Mouse (Mus musculus) left cerebral cortex, postnatal 25 days (tissue): ENCODE measurements around the gene Kctd10. TPM values are rescaled to one million over a fixed set of nuclear protein-coding genes. Genes with fewer than 3 reads are reported as not detected.
A peak's percentile ranks its signal among the peaks of the same experiment; 100 is the strongest.

Source experiments
- DNase-seq, 2 experiments: peaks; one replicate each; pipeline ENCODE4 v3.0.0; 2022; ENCODE audit warnings: low spot score in 2 of 2, mixed read lengths in 1 of 2
- intact Hi-C: fragments of 180-260 bp; cut with DNase I; formaldehyde crosslinking; loops from one replicate; pipeline ENCODE4 v1.15.1; 2025
- total RNA-seq, 2 experiments: library from RNA; stranded (reverse); gene quantifications; 2 replicates each; pipeline ENCODE4 v1.2.3; 2021

The Kctd10 gene
- 10 to 100 TPM; 47.6 to 53.0 TPM for total RNA-seq

DNA sequence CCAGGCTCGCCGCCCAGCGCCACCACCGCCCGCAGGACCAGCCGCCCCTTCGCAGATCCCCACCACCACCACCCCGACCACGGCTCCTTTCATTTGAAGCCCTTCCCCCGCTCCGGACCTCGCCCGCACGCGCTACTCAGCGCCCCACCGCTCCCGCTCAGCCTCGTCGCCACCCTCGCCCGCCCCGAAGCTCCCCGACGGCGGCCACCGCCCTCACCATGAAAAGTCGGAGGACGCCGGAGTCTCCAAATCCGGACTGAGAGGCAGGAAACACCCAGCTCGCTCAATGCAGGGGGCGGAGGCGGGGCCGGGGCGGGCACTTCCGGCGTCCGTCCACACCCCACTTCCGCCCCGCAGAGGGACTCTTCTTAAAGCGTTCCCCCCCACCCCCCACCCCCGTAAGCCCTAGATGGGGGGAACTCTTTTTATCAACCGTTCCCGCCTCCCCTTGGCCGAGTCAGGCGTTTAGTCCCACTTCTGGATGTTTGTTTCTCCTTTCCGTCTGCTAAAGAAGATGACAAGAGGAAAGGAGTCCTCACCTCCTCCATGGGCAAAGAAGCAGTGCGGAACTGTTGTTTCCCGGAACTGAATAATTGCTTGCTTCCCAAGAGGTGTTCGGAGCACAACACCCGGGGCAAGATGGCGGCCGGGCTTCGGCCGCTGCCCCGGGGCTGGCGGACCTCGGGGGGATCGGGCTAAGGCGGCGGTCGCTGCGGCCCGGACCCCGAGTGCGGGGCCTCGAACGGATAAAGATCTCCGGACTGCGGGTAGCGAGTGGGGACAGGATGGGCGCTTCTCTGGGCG is at the start of gene Kctd10, which contains the start of gene Ube3b:
Kctd10 (minus strand) TSS at position 300 of the 804 bp plus-strand sequence.
Ube3b (plus strand) TSS at position 399 of the 804 bp plus-strand sequence.
- DNase-seq: peak; percentile 79 to 81
- intact Hi-C loops: loop anchor here (2.0 to 5.0 kb wide), 4 partner anchors 24 to 608 kb away; partner anchors contain the start of genes Iscu, Mmab, Mvk and Sart3

DNA sequence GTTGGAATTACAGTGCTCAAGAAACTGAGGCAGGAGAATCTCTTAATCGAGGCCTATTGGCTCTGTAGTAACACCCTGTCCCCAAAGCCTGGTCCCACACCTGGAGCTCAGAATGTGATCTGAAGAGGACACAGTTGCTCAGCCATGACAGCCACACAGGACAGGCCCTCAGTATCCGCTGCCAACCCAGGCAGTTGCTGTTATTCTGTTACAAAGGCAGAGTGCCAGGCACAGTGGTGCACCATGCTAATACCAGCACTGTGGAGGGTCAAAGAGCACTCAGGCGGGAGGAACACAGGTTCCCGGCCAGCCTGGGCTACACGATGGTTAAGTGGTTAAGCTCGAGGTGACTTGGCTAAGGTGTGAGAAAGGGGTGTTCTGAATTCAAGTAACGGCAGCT is 49.5 kb upstream of the Kctd10 start:
- intact Hi-C loops: no loop called here

DNA sequence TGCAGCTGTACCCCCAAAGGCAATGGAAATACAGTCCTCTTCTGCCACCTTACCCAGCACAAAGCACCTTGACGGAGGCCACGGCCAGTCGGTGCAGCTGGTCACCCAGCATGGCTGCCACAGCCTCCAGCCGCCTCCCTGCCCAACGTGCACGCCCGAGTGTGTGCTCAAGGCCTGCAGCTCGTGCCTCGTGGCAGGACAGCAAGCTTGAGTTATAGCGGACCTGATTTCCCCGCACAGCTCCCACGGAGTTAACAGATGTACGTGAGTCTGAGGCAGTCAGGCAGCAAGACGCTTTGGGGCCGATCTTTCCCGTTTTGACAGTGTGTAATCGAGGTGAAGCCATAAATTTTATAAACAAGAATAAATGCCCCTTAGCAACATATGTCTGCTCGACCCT is 48.3 kb upstream of the Kctd10 start:
- intact Hi-C loops: no loop called here
- DNase-seq: no peak

More for the DNA sequence above, 49.5 kb upstream of the Kctd10 start:
- no peak for DNase-seq

DNA sequence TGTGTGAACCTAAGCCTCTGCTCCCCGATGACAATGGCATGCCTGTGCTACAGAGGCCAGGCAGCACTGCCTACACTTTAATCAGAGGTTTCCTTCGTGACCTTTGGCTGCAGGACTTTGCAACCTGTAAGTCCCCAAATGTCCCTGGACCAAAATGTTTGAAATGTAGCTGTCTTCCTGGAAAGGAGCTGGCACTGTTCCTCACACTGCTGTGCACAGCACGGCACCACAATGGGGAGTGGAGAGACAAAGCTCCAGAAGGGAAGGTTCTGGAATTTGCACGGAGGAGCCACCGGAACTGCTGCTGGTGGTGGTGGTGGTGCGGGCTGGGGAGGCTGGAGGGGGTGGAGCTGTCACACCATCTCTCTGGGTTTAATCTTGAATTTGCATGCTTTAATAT is 46.4 kb upstream of the Kctd10 start:
- intact Hi-C loops: no loop called here
- DNase-seq: no peak

DNA sequence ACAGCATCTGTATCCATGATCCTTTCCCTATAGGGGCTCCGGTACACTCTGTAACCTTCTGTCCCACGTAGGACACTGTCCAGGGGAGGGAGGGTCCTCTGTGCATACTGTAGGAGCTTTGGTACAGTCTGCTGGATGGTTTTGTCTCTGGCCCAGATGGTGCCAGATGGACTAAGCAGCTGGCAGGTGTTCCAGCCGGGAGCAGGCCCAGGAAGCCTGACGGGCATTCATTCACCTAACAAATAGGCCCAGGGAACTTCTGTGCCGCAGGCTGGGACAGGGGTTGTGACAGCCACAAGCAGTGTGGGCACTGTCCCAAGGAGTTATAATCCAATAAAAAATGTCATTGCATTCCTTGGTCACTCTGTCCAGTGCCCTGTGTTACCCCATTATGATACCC is 43.7 kb upstream of the Kctd10 start:
- intact Hi-C loops: no loop called here
- no peak for DNase-seq

DNA sequence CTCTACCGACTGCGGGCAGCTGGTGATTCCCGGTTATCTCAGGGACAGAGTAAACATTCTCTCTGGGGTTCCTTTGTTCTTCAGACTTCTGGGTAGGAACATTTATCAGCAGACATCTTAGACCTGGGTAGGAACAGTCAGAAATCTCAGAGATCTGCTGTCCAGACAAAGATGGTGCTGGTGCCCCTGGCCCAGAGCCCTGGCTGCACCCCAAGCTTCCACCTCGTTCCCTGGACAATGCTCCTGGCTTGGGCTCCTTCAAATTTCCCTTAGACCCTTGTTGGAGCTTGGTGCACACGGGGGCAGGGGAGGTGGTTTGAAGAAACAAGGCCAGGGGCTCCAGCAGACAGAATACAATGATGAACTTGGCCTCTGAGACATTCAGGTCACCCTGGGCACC is 42.3 kb upstream of the Kctd10 start:
- intact Hi-C loops: no loop called here
- DNase-seq: no peak

DNA sequence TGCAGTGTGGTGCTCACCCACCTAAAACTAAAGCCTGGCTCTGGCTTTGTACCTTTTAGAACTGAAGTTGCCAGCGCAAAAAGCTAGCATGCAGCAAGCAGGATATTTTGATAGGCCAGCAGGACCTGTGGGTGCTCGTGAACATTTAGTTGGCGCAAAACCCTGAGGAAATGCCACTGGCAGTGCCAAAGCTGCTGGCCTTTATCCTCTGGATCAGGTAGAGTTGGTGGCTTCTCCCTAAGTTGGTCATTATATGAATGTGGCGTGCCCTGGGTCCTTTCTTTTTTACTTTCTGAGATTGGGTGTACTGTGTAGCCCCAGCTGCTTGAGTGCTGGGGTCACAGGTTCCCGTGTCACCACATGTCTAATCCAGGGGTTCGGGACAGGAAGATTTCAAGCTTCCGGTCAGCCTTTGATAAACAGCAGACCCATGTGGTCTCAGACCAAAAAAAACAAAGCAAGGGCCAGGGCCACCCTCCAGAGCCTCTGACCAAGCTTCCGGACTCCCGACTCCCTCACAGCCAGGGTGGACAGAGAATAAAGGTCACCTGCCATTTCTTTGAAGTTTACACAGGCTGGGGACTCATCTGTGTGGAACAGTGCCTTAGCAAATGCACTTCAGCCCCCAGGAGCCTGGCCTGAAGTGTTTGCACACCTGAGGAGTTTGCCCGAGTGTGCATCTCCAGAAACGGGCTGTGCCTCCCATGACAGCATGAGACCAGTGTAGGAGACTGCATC is 41.4 kb upstream of the Kctd10 start:
- DNase-seq: no peak
- intact Hi-C loops: no loop called here

DNA sequence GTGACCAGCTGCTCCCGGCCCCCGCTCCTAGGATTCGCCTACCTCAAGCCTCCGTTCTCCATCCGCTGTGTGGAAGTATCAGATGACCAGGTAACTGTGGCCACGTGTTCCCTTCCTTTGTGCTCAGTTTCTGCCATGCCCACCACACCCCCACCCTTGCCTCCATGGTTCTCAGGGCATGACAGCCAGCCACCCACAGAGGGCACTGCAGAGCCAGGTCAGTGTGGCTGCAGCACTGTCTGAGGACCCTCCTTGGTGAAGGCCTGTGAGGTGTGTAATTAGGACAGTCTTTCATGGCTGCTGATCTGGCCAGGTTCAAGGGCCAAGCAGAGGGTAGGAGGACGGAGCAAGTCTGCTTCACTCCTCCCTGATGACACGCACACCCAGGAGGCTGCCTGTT is 38.2 kb upstream of the Kctd10 start:
- no peak for DNase-seq

DNA sequence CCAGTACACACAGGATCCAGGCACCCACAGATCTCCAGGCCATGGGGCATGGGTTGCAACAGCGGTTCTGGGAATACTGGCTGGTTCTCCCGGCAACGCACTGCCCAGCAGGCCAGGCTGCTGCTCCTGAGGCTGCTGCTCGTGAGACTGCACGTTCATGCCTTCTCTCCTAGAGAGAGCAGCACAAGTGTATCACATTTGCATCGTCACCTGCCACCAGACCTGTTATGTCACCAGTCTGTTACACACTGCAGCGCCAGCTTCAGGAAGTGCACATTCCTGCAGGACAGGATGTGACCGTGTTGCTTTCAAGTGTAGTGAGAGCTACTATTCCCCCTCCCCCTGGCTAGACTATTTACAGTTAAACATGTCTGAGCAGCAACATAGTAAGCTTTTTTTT is 36.5 kb upstream of the Kctd10 start:
- no peak for DNase-seq
- intact Hi-C loops: no loop called here

More for the DNA sequence above, 38.2 kb upstream of the Kctd10 start:
- intact Hi-C loops: no loop called here

DNA sequence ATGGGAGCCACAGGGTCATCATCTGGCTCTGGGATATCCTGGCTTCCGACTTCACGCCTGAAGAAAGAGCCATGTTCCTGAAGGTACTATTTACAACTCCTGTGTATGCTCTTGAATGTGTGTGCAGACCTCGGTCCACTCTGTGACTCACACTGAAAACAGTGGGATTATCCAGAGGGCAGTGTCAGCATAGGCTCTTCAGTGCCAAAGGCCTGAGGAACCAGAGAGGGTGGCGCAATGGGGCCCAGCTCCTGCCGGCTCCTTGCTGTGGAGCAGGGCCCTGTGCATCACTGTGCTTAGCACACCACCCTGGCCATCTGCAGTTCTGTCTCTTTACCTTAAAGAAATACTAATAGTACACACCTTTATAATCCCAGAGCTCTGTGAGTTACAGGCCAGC is 35.3 kb upstream of the Kctd10 start:
- DNase-seq: no peak
- intact Hi-C loops: no loop called here

DNA sequence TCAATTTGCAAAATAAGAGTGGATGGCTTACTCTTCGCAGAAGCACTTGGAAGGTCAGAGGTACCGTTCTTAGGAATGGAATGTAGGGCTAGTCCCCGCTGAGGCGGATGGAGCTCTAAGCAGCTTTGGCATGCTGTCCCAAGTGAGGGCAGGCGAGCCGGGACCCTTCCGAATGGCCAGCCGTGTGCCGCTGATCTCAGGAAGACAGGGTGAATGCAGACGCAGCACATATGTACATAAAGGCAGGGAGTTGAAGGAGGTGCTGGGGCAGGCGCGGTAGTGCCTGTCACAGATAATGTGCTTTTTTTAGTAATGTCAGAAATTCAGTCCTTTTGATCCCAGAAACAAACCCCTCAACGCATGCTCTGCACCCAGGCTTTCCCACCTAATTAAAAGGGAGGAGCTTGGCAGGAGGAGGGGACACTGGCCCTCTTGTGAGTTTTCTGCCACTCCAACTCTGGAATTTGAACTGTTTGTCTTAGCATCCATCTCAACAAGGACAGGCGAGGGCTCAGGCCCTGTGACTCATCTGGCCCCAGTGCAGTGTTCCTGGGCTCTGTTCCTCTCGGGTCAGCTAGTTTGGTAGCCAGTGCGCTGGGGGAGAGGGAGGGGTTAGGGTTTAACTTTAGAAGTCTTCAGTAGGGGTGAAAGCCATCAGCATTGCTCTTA is 32.9 kb upstream of the Kctd10 start:
- DNase-seq: no peak
- intact Hi-C loops: no loop called here

DNA sequence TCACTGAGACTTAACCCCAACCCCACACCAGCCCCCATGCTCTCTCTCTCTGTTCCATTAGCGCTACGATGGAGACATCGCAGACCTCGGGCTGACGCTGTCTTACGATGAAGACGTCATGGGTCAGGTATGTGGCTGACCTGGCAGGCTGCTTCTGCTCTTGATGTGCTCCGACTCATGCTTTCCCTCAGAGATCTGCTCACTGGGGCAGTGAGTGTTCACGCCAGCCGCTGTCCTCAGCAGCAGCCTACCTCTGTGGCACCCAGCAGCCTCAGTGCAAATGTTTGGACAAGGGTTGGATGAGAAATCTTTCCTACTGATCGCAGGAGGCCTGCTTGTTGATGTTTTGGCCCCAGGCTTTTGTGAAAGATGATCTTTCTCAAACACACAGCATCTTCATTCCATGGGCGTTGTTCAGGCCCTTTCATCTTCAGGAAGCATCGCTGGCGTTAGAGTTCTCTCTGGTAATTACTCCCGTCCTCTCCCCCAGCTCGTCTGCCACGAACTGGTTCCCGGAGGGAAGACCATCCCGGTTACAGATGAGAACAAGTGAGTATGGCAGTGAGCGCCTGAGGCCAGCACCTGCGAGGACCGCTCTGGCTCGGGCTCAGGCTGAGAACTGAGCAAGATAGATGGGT is 32.2 kb upstream of the Kctd10 start:
- no peak for DNase-seq
- intact Hi-C loops: no loop called here

DNA sequence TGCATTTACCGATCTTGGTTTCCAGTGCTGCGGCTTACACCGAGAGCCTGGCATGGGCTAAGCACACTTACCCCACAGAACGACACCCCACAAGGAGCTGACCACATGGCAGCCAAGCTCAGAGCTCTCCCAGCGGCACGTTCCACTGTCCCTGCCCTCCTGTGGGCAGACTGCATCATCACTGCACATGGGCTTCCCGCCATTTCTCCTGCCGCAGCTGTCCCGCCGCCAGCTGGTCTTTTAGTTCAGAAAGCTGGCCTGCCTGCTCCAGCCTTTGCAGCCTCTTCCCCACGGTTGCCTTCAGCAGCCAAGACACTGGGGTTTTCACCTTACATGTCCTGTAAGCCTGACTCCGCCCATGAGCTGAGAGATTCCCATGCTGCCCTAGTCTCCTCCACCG is 30.1 kb upstream of the Kctd10 start:
- intact Hi-C loops: no loop called here
- no peak for DNase-seq

DNA sequence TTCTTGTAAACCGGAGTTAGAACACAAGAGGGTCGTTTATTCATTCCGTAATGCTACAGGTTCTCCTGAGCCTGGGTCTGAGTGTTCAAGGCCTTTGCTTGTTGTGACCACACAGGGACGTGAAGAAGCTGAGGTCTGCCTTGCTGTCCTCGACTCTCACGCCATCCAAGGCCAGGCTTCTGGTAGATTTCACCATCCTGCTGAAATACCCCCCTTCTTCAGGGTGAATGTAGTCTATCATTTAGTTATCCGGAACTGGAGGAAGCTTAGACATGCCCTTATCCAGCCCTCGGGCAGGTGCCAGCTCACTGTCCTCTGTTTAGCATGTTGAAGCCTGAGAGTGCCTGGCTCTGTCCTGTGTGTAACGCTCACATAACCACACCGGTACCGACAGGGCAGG is 28.5 kb upstream of the Kctd10 start:
- no peak for DNase-seq
- intact Hi-C loops: no loop called here

DNA sequence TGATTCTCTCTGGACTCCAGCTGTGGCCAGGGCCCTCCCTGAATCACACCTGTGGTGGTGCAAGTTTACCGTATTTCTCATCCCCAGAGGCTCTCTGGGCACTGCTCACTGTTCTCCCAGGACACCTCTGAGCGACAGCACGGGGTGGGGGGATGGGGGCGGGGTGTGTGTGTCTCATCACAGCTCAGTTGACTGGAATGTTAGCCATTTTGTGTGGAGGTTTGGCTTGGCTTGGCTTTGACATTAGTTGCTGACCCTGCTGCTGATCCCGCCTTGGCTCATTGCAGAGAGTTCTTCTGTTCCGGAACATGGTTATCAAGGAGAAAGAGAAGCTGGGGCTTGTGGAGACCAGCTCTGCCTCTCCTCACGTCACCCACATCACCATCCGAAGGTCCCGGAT is 27.5 kb upstream of the Kctd10 start:
- intact Hi-C loops: no loop called here
- no peak for DNase-seq

DNA sequence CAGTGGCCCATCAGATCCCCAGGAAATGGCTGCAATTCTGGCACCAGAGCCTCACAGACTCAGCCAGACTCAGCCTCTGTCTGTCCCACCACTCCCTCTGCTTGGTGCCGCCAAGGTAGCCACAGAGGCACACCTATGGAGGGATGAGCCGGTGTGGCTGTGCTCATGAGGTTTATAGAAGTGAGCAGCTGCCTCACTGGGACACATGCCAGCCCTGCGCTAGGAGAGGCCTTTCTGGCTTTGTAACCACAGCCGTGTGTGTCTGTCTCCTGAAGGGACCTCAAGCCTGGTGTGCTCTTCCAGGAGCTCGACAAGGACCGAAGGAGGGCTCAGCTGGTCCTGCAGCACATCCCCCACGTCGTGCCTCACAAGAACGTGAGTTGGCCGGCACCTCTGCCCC is 27.0 kb upstream of the Kctd10 start:
- DNase-seq: no peak
- intact Hi-C loops: no loop called here

DNA sequence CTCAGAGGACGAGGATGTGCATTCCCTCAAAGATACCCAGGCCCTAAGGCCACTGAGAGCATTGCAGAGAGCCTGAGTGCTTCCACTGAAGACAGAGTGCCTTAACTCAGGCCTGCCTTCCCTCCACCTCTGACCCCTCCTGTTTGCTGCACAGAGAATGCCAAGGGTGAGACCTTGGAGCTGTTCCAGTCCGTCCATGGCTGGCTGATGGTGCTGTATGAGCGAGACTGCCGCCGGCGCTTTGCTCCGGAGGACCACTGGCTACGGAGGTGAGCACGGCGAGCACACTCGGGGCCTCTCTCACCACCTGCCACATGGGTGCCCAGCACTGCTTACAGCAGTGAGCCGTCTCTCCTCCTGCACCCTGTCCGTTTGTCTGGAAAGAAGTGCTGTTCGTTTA is 26.3 kb upstream of the Kctd10 start:
- intact Hi-C loops: no loop called here
- no peak for DNase-seq

DNA sequence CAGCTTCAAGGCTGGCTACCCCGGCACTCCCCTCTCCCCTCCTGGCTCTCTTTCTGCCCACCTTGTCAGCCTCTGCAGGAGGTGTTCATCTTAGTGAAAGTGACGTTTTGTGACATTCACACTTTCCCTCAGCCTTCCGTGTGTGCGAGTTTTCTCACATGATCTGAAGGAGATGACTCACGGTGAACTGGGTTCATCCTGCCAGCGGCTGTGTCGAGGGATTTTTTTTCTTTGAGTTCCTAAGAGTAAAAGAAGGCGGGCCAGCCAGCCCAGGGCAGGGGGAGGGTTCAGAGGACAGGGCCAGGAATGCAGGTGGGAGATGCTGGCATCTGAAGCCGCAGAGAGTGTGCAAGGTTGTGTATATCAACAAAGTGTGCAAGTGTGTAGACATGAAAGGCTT is 12.9 kb upstream of the Kctd10 start:
- intact Hi-C loops: no loop called here
- peak in 1 of 2 experiments; percentile 52 for DNase-seq

DNA sequence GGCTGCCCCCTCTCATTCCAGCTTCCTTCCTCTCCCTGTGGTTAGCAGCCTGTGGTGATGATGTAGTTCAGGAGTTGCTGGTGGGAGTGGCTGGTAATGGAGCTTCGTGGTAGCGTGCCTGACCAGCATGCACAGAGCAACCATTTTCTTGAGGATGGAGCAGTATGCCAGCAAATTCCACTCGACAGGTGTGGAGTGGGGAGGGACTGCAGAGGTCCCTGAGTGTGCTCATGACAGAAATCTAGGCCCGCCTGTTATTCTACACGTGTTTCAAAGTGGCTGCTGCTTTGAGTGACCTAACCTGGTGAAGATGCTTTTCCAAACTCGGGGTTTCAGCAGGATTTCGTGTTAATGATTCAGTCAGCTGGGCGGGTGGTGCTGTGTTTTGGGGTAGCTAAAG is 4.1 kb upstream of the Kctd10 start:
- intact Hi-C loops: loop anchor here (5.0 kb wide), 2 partner anchors 58 to 612 kb away; partner anchors contain the start of genes Iscu, Mmab, Mvk and Sart3
- no peak for DNase-seq
